Mouse (Mus musculus) bone marrow macrophage, adult 2 months (primary cell): ENCODE measurements around the gene Adssl1.

Source experiments
- CTCF ChIP-seq: IDR thresholded peaks from 2 replicates; pipeline ENCODE4 v1.5.1; 2012; ENCODE audit warnings: low read depth, mild to moderate bottlenecking, low read length, moderate library complexity
- POLR2A ChIP-seq: IDR thresholded peaks from 2 replicates; pipeline ENCODE4 v1.6.1; 2012; ENCODE audit warnings: mild to moderate bottlenecking, low read depth, low read length, borderline replicate concordance

GRCm38 (mm10) chr12:112571064-112571463 lies 48.8 kb upstream of the Adssl1 start:
- TF ChIP-seq POLR2A: no peak
- TF ChIP-seq CTCF: no peak
